Mouse (Mus musculus) heart, embryonic 15.5 days (tissue): ENCODE measurements around the gene Zhx3. TPM values are rescaled to one million over a fixed set of nuclear protein-coding genes. Genes with fewer than 3 reads are reported as not detected.
A peak's percentile ranks its signal among the peaks of the same experiment; 100 is the strongest.

Experiments used
- ATAC-seq: fragments of 200-750 bp; cut with Nextera tagmentation; replicated peaks from 2 replicates; pipeline ENCODE4 v1.8.0; 2017; ENCODE audit warnings: low read depth, moderate TSS enrichment; ENCODE audit not compliant: insufficient number of reproducible peaks, insufficient read depth, low FRiP score
- H3K27ac ChIP-seq: fragments of 300-500 bp; sonication (generic); 2 replicates; pipeline ENCODE4 v1.5.1; 2015; ENCODE audit warnings: mild to moderate bottlenecking, inconsistent platforms
- H3K27me3 ChIP-seq: fragments of 300-500 bp; sonication (generic); 2 replicates; pipeline ENCODE4 v1.6.1; 2015; ENCODE audit warnings: inconsistent platforms
- H3K36me3 ChIP-seq: fragments of 300-500 bp; sonication (generic); 2 replicates; pipeline ENCODE4 v1.6.1; 2015; ENCODE audit warnings: mild to moderate bottlenecking, inconsistent platforms
- H3K4me1 ChIP-seq: fragments of 300-500 bp; sonication (generic); replicated peaks from 2 replicates; pipeline ENCODE4 v1.6.1; 2015; ENCODE audit warnings: inconsistent platforms
- H3K4me2 ChIP-seq: fragments of 300-500 bp; sonication (generic); 2 replicates; pipeline ENCODE4 v1.6.1; 2015; ENCODE audit warnings: inconsistent platforms, mild to moderate bottlenecking, moderate library complexity
- H3K4me3 ChIP-seq: fragments of 300-500 bp; sonication (generic); 2 replicates; pipeline ENCODE4 v1.5.1; 2015; ENCODE audit warnings: mild to moderate bottlenecking, inconsistent platforms
- H3K9ac ChIP-seq: fragments of 300-500 bp; sonication (generic); 2 replicates; pipeline ENCODE4 v1.6.1; 2015; ENCODE audit warnings: mild to moderate bottlenecking, inconsistent platforms
- H3K9me3 ChIP-seq: fragments of 300-500 bp; sonication (generic); replicated peaks from 2 replicates; pipeline ENCODE4 v1.6.1; 2016; ENCODE audit warnings: inconsistent platforms
- WGBS: fragments of 180-500 bp; shearing (Covaris S2); methylation state at CpG from one replicate; pipeline ENCODE4 v1.1.7; 2015; ENCODE audit warnings: mixed read lengths; 5-methylcytosine and 5-hydroxymethylcytosine counted together
- polyA plus RNA-seq: library from polyadenylated mRNA; unstranded; fragments of >200 nt; fragmentation: Nextera tagmentation; extraction: Ambion mirVana; gene quantifications from 2 replicates; pipeline ENCODE4 v1.2.1, GENCODE M21; 2015

Gene Zhx3
- polyA plus RNA-seq, 1 experiment from 2014 or later, result 5.9 TPM

- H3K4me3 ChIP-seq, result no peak overlapping the region
- no peak overlapping the region for H3K4me2 ChIP-seq
- H3K27ac ChIP-seq, result no peak overlapping the region
- no peaks in the 10 kb centered on the region for H3K36me3 ChIP-seq
- WGBS, result 51% methylated on average over 6 of the region's 6 CpGs
- no peak overlapping the region for H3K9ac ChIP-seq
- H3K9me3 ChIP-seq, result no peaks in the 10 kb centered on the region
- ATAC-seq, result no peak
- H3K27me3 ChIP-seq, result no peaks in the 10 kb centered on the region
- peaks cover 10% of the 10 kb centered on the region; the same call in 1 of the 2 replicates for H3K4me1 ChIP-seq
Measured at GRCm38 (mm10) chr2:160881462-160882101, 8.8 kb upstream of the Zhx3 start.

- 40% methylated on average over 13 of the region's 13 CpGs for WGBS
- Histone ChIP-seq H3K4me3 (no peak within 1 kb of the TSS), H3K36me3 (no peaks in the 10 kb centered on the region), H3K9ac (no peak within 1 kb of the TSS), H3K9me3 (no peaks in the 10 kb centered on the region), H3K27me3 (no peaks in the 10 kb centered on the region), H3K27ac (no peak within 1 kb of the TSS), H3K4me2 (no peak within 1 kb of the TSS), H3K4me1 (peaks cover 10% of the 10 kb centered on the region; the same call in 1 of the 2 replicates)
- no peak for ATAC-seq
Measured at GRCm38 (mm10) chr2:160880453-160881195, 7.8 kb upstream of the Zhx3 start, which contains the start of gene Lpin3. Lpin3 (plus strand) TSS chr2:160880670.

- Histone ChIP-seq H3K27me3 (no peaks in the 10 kb centered on the region), H3K36me3 (no peaks in the 10 kb centered on the region), H3K4me3 (no peak overlapping the region), H3K4me2 (no peak overlapping the region), H3K4me1 (peaks cover 17% of the 10 kb centered on the region), H3K27ac (no peak overlapping the region), H3K9me3 (no peaks in the 10 kb centered on the region), H3K9ac (no peak overlapping the region)
- ATAC-seq, result no peak
- 86% methylated on average over 4 of the region's 4 CpGs for WGBS
Measured at GRCm38 (mm10) chr2:160876115-160876514, 3.3 kb upstream of the Zhx3 start.

- H3K9me3 ChIP-seq, result no peaks in the 10 kb centered on the region
- H3K27me3 ChIP-seq, result no peaks in the 10 kb centered on the region
- no peak overlapping the region for H3K4me3 ChIP-seq
- peaks cover 10% of the 10 kb centered on the region for H3K4me1 ChIP-seq
- 70% methylated on average over 5 of the region's 5 CpGs for WGBS
- no peak overlapping the region for H3K4me2 ChIP-seq
- ATAC-seq, result no peak
- H3K9ac ChIP-seq, result no peak overlapping the region
- H3K27ac ChIP-seq, result no peak overlapping the region
- H3K36me3 ChIP-seq, result no peaks in the 10 kb centered on the region
Measured at GRCm38 (mm10) chr2:160874231-160874877, 1.6 kb upstream of the Zhx3 start.

- peak overlapping the region; percentile 87 for H3K4me2 ChIP-seq
- no peaks in the 10 kb centered on the region for H3K9me3 ChIP-seq
- peak; percentile 88 for ATAC-seq
- peak overlapping the region; percentile 100 for H3K9ac ChIP-seq
- no peaks in the 10 kb centered on the region for H3K27me3 ChIP-seq
- H3K4me1 ChIP-seq, result peaks cover 10% of the 10 kb centered on the region
- WGBS, result under 1% methylated on average over 43 of the region's 47 CpGs
- H3K27ac ChIP-seq, result peak overlapping the region; percentile 99
- H3K36me3 ChIP-seq, result no peaks in the 10 kb centered on the region
- H3K4me3 ChIP-seq, result peak overlapping the region; percentile 99
Measured at GRCm38 (mm10) chr2:160872395-160872794, 403 bp downstream of the Zhx3 start.

GRCm38 (mm10) chr2:160871310-160871709 is 1.5 kb downstream of the Zhx3 start:
- 77% methylated on average over 3 of the region's 3 CpGs for WGBS
- H3K27ac ChIP-seq, result no peak overlapping the region
- no peak overlapping the region; the same call in 1 of the 2 replicates for H3K4me3 ChIP-seq
- H3K9me3 ChIP-seq, result no peaks in the 10 kb centered on the region
- peaks cover 10% of the 10 kb centered on the region for H3K4me1 ChIP-seq
- no peaks in the 10 kb centered on the region for H3K36me3 ChIP-seq
- no peak overlapping the region for H3K9ac ChIP-seq
- ATAC-seq, result no peak
- no peaks in the 10 kb centered on the region for H3K27me3 ChIP-seq
- no peak overlapping the region; the same call in 1 of the 2 replicates for H3K4me2 ChIP-seq

GRCm38 (mm10) chr2:160869446-160869845 is 3.4 kb downstream of the Zhx3 start:
- no peaks in the 10 kb centered on the region for H3K36me3 ChIP-seq

GRCm38 (mm10) chr2:160865266-160865665 is 7.5 kb downstream of the Zhx3 start:
- WGBS, result 88% methylated on average over 2 of the region's 2 CpGs
- no peaks in the 10 kb centered on the region; the same call in 1 of the 2 replicates for H3K4me1 ChIP-seq
- H3K9ac ChIP-seq, result no peak overlapping the region
- no peaks in the 10 kb centered on the region for H3K9me3 ChIP-seq
- no peak overlapping the region for H3K27ac ChIP-seq
- ATAC-seq, result no peak
- H3K27me3 ChIP-seq, result no peaks in the 10 kb centered on the region
- H3K4me3 ChIP-seq, result no peak overlapping the region
- no peak overlapping the region for H3K4me2 ChIP-seq
- H3K36me3 ChIP-seq, result no peaks in the 10 kb centered on the region

More at GRCm38 (mm10) chr2:160869446-160869845, 3.4 kb downstream of the Zhx3 start:
- no peak for ATAC-seq
- H3K4me3 ChIP-seq, result no peak overlapping the region
- no peaks in the 10 kb centered on the region for H3K27me3 ChIP-seq
- 78% methylated on average over 3 of the region's 3 CpGs for WGBS
- no peak overlapping the region for H3K27ac ChIP-seq
- H3K9ac ChIP-seq, result no peak overlapping the region
- no peak overlapping the region for H3K4me2 ChIP-seq
- no peaks in the 10 kb centered on the region for H3K9me3 ChIP-seq
- H3K4me1 ChIP-seq, result peaks cover 10% of the 10 kb centered on the region

GRCm38 (mm10) chr2:160864112-160864511 is 8.7 kb downstream of the Zhx3 start:
- Histone ChIP-seq H3K27me3 (no peaks in the 10 kb centered on the region), H3K27ac (no peak overlapping the region), H3K4me3 (no peak overlapping the region), H3K4me1 (no peaks in the 10 kb centered on the region; the same call in 1 of the 2 replicates), H3K36me3 (no peaks in the 10 kb centered on the region), H3K9me3 (no peaks in the 10 kb centered on the region), H3K4me2 (no peak overlapping the region), H3K9ac (no peak overlapping the region)
- WGBS, result 83% methylated on average over 1 of the region's 1 CpGs
- ATAC-seq, result no peak

- Histone ChIP-seq H3K4me3 (no peak overlapping the region), H3K4me1 (no peaks in the 10 kb centered on the region), H3K9ac (no peak overlapping the region), H3K36me3 (no peaks in the 10 kb centered on the region), H3K9me3 (no peaks in the 10 kb centered on the region), H3K27ac (no peak overlapping the region), H3K4me2 (no peak overlapping the region), H3K27me3 (no peaks in the 10 kb centered on the region)
- 50% methylated on average over 1 of the region's 1 CpGs for WGBS
- ATAC-seq, result no peak
Measured at GRCm38 (mm10) chr2:160860363-160860762, 12.4 kb downstream of the Zhx3 start.

- H3K27me3 ChIP-seq, result no peaks in the 10 kb centered on the region
- no peak overlapping the region for H3K4me2 ChIP-seq
Measured at GRCm38 (mm10) chr2:160856359-160857102, 16.3 kb downstream of the Zhx3 start.

More at GRCm38 (mm10) chr2:160856359-160857102, 16.3 kb downstream of the Zhx3 start:
- H3K9me3 ChIP-seq, result no peaks in the 10 kb centered on the region
- ATAC-seq, result no peak
- H3K36me3 ChIP-seq, result no peaks in the 10 kb centered on the region
- WGBS, result 82% methylated on average over 5 of the region's 5 CpGs
- no peak overlapping the region for H3K27ac ChIP-seq
- no peak overlapping the region for H3K9ac ChIP-seq
- peaks cover 4% of the 10 kb centered on the region; the same call in 1 of the 2 replicates for H3K4me1 ChIP-seq
- no peak overlapping the region for H3K4me3 ChIP-seq
